Mouse (Mus musculus) myocyte (in vitro differentiated cells): ENCODE results near the gene Tec. TPM values are rescaled to one million over a fixed set of nuclear protein-coding genes. Genes with fewer than 3 reads are reported as not detected.

Experiments
- H3K27me3 ChIP-seq: one replicate; pipeline ENCODE4 v1.6.1; 2011; ENCODE audit not compliant: control insufficient read depth, insufficient read depth, insufficient read length
- H3K36me3 ChIP-seq: one replicate; pipeline ENCODE4 v1.6.1; 2011; ENCODE audit not compliant: control insufficient read depth, insufficient read depth
- H3K4me2 ChIP-seq: one replicate; pipeline ENCODE4 v1.6.1; 2011; ENCODE audit warnings: low read depth, control low read depth
- H3K4me3 ChIP-seq: one replicate; pipeline ENCODE4 v1.5.1; 2011; ENCODE audit warnings: mild to moderate bottlenecking, control low read depth, moderate library complexity
- H3K79me2 ChIP-seq: one replicate; pipeline ENCODE4 v1.6.1; 2011; ENCODE audit not compliant: control insufficient read depth, insufficient read depth
- H3ac ChIP-seq: one replicate; pipeline ENCODE4 v1.6.1; 2011; ENCODE audit not compliant: control insufficient read depth, insufficient read length
- CEBPB ChIP-seq: IDR thresholded peaks from 2 replicates; pipeline ENCODE4 v1.6.1; 2011; ENCODE audit warnings: mild to moderate bottlenecking, moderate library complexity; ENCODE audit not compliant: poor library complexity, insufficient read depth, severe bottlenecking
- E2F4 ChIP-seq: IDR thresholded peaks from one replicate; pipeline ENCODE4 v1.6.1; 2011; ENCODE audit warnings: mild to moderate bottlenecking, control low read depth, moderate library complexity; ENCODE audit not compliant: insufficient read depth
- MAX ChIP-seq: IDR thresholded peaks from one replicate; pipeline ENCODE4 v1.6.1; 2011; ENCODE audit warnings: low read depth, mild to moderate bottlenecking, control low read depth
- MYOD1 ChIP-seq, 3 experiments: IDR thresholded peaks; one replicate each; pipeline ENCODE4 v1.6.1; 2011; ENCODE audit warnings: control low read depth in 2 of 3, low read depth in 2 of 3, mild to moderate bottlenecking in 2 of 3, moderate library complexity in 1 of 3; ENCODE audit not compliant: insufficient read length in 2 of 3, control insufficient read depth in 1 of 3
- MYOG ChIP-seq, 3 experiments: IDR thresholded peaks; one replicate each; pipeline ENCODE4 v1.6.1; 2011; ENCODE audit warnings: control low read depth in 2 of 3, low read depth in 2 of 3, mild to moderate bottlenecking in 2 of 3; ENCODE audit not compliant: insufficient read length in 2 of 3, control insufficient read depth in 1 of 3, insufficient read depth in 1 of 3
- POLR2A ChIP-seq: IDR thresholded peaks from one replicate; pipeline ENCODE4 v1.6.1; 2011; ENCODE audit warnings: low read depth, mild to moderate bottlenecking, control low read depth, moderate library complexity; ENCODE audit not compliant: insufficient read length
- POLR2AphosphoS2 ChIP-seq: IDR thresholded peaks from one replicate; pipeline ENCODE4 v1.6.1; 2011; ENCODE audit warnings: low read depth, control low read depth; ENCODE audit not compliant: insufficient read length
- REST ChIP-seq: IDR thresholded peaks from one replicate; pipeline ENCODE4 v1.6.1; 2011; ENCODE audit warnings: mild to moderate bottlenecking, control low read depth, moderate library complexity; ENCODE audit not compliant: insufficient read depth, insufficient read length
- SRF ChIP-seq: IDR thresholded peaks from one replicate; pipeline ENCODE4 v1.6.1; 2011; ENCODE audit warnings: low read depth; ENCODE audit not compliant: control insufficient read depth, insufficient read length
- TCF12 ChIP-seq: IDR thresholded peaks from one replicate; pipeline ENCODE4 v1.6.1; 2011; ENCODE audit warnings: mild to moderate bottlenecking, control low read depth; ENCODE audit not compliant: poor library complexity, insufficient read depth, severe bottlenecking
- TCF3 ChIP-seq: IDR thresholded peaks from one replicate; pipeline ENCODE4 v1.6.1; 2011; ENCODE audit warnings: low read depth, control low read depth; ENCODE audit not compliant: insufficient read length
- USF1 ChIP-seq: IDR thresholded peaks from one replicate; pipeline ENCODE4 v1.6.1; 2011; ENCODE audit warnings: low read depth, mild to moderate bottlenecking, control low read depth, moderate library complexity
- polyA plus RNA-seq: library from polyadenylated mRNA; unstranded; fragments of >200 nt; fragmentation: generic; extraction: Trizol; gene quantifications from one replicate; pipeline ENCODE4 v1.2.1, GENCODE M21; 2012; ENCODE audit warnings: missing spikeins

Gene Tec
- polyA plus RNA-seq, 1 experiment: 1.5 TPM

- no peaks in the 10 kb centered on the region for H3K79me2 ChIP-seq
- no peak overlapping the region for H3K4me2 ChIP-seq
- no peak overlapping the region for H3ac ChIP-seq
- peaks cover 6% of the 10 kb centered on the region for H3K36me3 ChIP-seq
- no peaks in the 10 kb centered on the region for H3K27me3 ChIP-seq
- H3K4me3 ChIP-seq: no peak overlapping the region
- no peak for TF ChIP-seq MYOD1 (IDR thresholded peaks at IDR 0.05; ENCODE audit: control insufficient read depth in 1 of 3, insufficient read length in 2 of 3, low read depth in 2 of 3)
- no peak for TF ChIP-seq SRF
- no peak for TF ChIP-seq POLR2A
- TF ChIP-seq USF1: no peak
- TF ChIP-seq CEBPB: no peak
- TF ChIP-seq REST: no peak
- TF ChIP-seq MAX: no peak
- TF ChIP-seq E2F4: no peak
- no peak for TF ChIP-seq TCF12
- no peak for TF ChIP-seq TCF3
Measured at GRCm38 (mm10) chr5:72776595-72776994, 91.7 kb downstream of the Tec start.

DNA sequence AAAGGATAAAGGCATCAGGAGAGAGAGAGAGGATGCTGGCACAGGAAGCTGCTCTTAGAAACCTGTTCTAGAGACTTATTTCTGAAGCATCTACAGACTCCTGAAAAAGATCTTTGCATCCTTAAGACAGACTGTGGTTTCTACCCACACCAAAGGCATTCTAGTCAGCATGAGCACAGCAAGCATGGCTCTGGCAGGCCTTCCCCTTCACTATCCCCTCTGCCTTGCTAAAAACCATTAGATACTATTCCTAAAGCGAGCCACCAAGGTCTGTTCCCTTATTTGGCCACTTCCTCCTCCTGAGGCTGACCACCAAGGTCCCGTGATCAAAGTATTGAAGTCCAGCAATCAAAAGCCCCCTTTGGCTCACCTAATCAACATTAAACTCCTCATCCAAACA lies 92.2 kb downstream of the Tec start:
- Histone ChIP-seq H3K27me3 (no peaks in the 10 kb centered on the region), H3K79me2 (no peaks in the 10 kb centered on the region), H3K4me3 (no peak overlapping the region), H3ac (no peak overlapping the region), H3K4me2 (no peak overlapping the region), H3K36me3 (peaks cover 6% of the 10 kb centered on the region)
- no peak for TF ChIP-seq POLR2A
- no peak for TF ChIP-seq MAX
- TF ChIP-seq CEBPB: no peak

GRCm38 (mm10) chr5:72769841-72770240 lies 98.4 kb downstream of the Tec start:
- no peak overlapping the region for H3K4me2 ChIP-seq
- H3K27me3 ChIP-seq: no peaks in the 10 kb centered on the region
- no peaks in the 10 kb centered on the region for H3K79me2 ChIP-seq
- no peak for TF ChIP-seq POLR2A
- TF ChIP-seq SRF: no peak
- no peak for TF ChIP-seq E2F4
- TF ChIP-seq USF1: no peak
- no peak for TF ChIP-seq TCF12
- TF ChIP-seq POLR2AphosphoS2: no peak
- TF ChIP-seq TCF3: no peak
- no peak for TF ChIP-seq MAX
- no peak for TF ChIP-seq REST
- no peak for TF ChIP-seq CEBPB
- H3K4me3 ChIP-seq: no peak overlapping the region
- H3ac ChIP-seq: no peak overlapping the region
- H3K36me3 ChIP-seq: no peaks in the 10 kb centered on the region

- Histone ChIP-seq H3K36me3 (no peaks in the 10 kb centered on the region), H3K4me2 (no peak overlapping the region), H3K79me2 (no peaks in the 10 kb centered on the region), H3ac (no peak overlapping the region), H3K27me3 (no peaks in the 10 kb centered on the region), H3K4me3 (no peak overlapping the region)
- TF ChIP-seq MYOG (IDR thresholded peaks at IDR 0.05; ENCODE audit: control insufficient read depth in 1 of 3, insufficient read depth in 1 of 3, insufficient read length in 2 of 3, low read depth in 2 of 3): no peak
Measured at GRCm38 (mm10) chr5:72763546-72763945, 104.7 kb downstream of the Tec start.

DNA sequence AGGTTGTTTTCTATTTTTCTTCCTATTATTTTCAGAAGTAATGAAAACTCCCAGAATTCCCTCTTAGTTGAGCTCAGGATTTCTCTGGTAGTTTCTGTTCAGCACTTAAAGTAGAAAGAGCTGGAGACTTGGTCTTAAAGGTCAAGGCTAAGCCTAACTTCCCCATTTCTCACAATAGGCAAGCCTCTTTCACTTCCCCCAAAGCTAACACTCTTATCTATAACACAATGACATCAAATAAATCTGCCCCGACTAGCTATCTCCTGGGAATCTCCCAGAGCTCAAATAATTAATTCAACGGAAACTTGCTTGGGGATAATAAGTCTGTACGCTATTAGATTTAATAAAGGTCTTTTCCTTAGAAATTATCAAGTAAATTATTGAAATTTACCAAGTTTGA lies 105.3 kb downstream of the Tec start:
- Histone ChIP-seq H3K4me3 (no peak overlapping the region), H3K79me2 (no peaks in the 10 kb centered on the region), H3ac (no peak overlapping the region), H3K4me2 (no peak overlapping the region), H3K27me3 (no peaks in the 10 kb centered on the region), H3K36me3 (no peaks in the 10 kb centered on the region)
- TF ChIP-seq MYOG (IDR thresholded peaks at IDR 0.05; ENCODE audit: control insufficient read depth in 1 of 3, insufficient read depth in 1 of 3, insufficient read length in 2 of 3, low read depth in 2 of 3): no peak
- TF ChIP-seq E2F4: no peak
- no peak for TF ChIP-seq USF1
- TF ChIP-seq POLR2A: no peak
- TF ChIP-seq POLR2AphosphoS2: no peak
- TF ChIP-seq SRF: no peak
- TF ChIP-seq REST: no peak
- no peak for TF ChIP-seq CEBPB
- TF ChIP-seq TCF3: no peak

DNA sequence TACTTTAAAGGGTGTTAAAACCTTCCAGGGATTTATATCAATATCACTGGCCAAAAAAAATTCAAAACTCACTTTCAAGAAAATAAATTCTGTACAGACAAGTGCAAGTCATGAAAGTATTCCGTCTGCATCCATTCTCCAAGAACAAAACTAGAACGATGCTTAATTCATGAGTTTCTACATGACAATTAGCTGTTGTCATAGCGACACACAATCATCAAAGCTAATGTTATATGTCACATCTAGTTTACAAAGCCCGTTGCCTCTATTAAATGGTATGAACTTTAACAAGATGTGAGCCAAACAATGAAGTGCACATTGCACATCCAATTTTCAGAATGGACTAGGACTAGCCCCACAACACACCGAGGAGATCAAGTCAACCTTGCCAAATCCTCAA lies 106.5 kb downstream of the Tec start:
- Histone ChIP-seq H3K4me3 (no peak overlapping the region), H3ac (no peak overlapping the region), H3K79me2 (no peaks in the 10 kb centered on the region), H3K27me3 (no peaks in the 10 kb centered on the region), H3K4me2 (no peak overlapping the region), H3K36me3 (no peaks in the 10 kb centered on the region)
- TF ChIP-seq MYOD1 (IDR thresholded peaks at IDR 0.05; ENCODE audit: control insufficient read depth in 1 of 3, insufficient read length in 2 of 3, low read depth in 2 of 3) (no peak), MYOG (IDR thresholded peaks at IDR 0.05; ENCODE audit: control insufficient read depth in 1 of 3, insufficient read depth in 1 of 3, insufficient read length in 2 of 3, low read depth in 2 of 3) (no peak), POLR2AphosphoS2 (no peak), E2F4 (no peak), SRF (no peak), TCF3 (no peak), USF1 (no peak), MAX (no peak), CEBPB (no peak), POLR2A (no peak), TCF12 (no peak), REST (no peak)
